Mouse (Mus musculus) midbrain, postnatal 0 days (tissue): ENCODE data around the gene Dhx8. TPM values are rescaled to one million over a fixed set of nuclear protein-coding genes. Genes with fewer than 3 reads are reported as not detected.

Experiments
- ATAC-seq: fragments of 200-750 bp; cut with Nextera tagmentation; 2 replicates; pipeline ENCODE4 v1.8.0; 2017; ENCODE audit warnings: moderate number of reproducible peaks, mild to moderate bottlenecking, moderate TSS enrichment, moderate library complexity; ENCODE audit not compliant: low FRiP score
- DNase-seq: peaks from one replicate; pipeline ENCODE4 v3.0.0-alpha.2; 2015; ENCODE audit warnings: low spot score
- H3K27ac ChIP-seq: fragments of 300-500 bp; sonication (generic); 2 replicates; pipeline ENCODE4 v1.5.1; 2014; ENCODE audit warnings: low read depth, mild to moderate bottlenecking, low read length, mixed read lengths
- H3K27me3 ChIP-seq: fragments of 300-500 bp; sonication (generic); 2 replicates; pipeline ENCODE4 v1.6.1; 2014; ENCODE audit warnings: low read length, control low read depth, mixed read lengths; ENCODE audit not compliant: insufficient read depth
- H3K36me3 ChIP-seq: fragments of 300-500 bp; sonication (generic); 2 replicates; pipeline ENCODE4 v1.6.1; 2014; ENCODE audit warnings: low read length, control low read depth, mixed read lengths; ENCODE audit not compliant: insufficient read depth
- H3K4me1 ChIP-seq: fragments of 300-500 bp; sonication (generic); 2 replicates; pipeline ENCODE4 v1.6.1; 2014; ENCODE audit warnings: mild to moderate bottlenecking, control low read depth, antibody characterized with exemption, low read length, mixed read lengths; ENCODE audit not compliant: insufficient read depth
- H3K4me2 ChIP-seq: fragments of 300-500 bp; sonication (generic); 2 replicates; pipeline ENCODE4 v1.6.1; 2014; ENCODE audit warnings: low read depth, mild to moderate bottlenecking, low read length, mixed read lengths; ENCODE audit not compliant: poor library complexity, severe bottlenecking
- H3K4me3 ChIP-seq: fragments of 300-500 bp; sonication (generic); 2 replicates; pipeline ENCODE4 v1.5.1; 2014; ENCODE audit warnings: low read depth, mild to moderate bottlenecking, low read length, moderate library complexity
- H3K9ac ChIP-seq: fragments of 300-500 bp; sonication (generic); replicated peaks from 2 replicates; pipeline ENCODE4 v1.6.1; 2014; ENCODE audit warnings: mild to moderate bottlenecking, low read length, moderate library complexity, mixed read lengths; ENCODE audit not compliant: poor library complexity, severe bottlenecking
- H3K9me3 ChIP-seq: fragments of 300-500 bp; sonication (generic); 2 replicates; pipeline ENCODE4 v1.6.1; 2016; ENCODE audit warnings: low read length, control low read depth
- CTCF ChIP-seq: IDR thresholded peaks from 2 replicates; pipeline ENCODE4 v1.5.1; 2016; ENCODE audit warnings: antibody characterized with exemption, mild to moderate bottlenecking
- WGBS: fragments of 180-500 bp; shearing (Covaris S2); extraction: QIAGEN DNeasy Blood & Tissue Kit; methylation state at CpG from one replicate; pipeline ENCODE4 v1.1.7; 2014; 5-methylcytosine and 5-hydroxymethylcytosine counted together
- polyA plus RNA-seq: library from polyadenylated mRNA; unstranded; fragments of >200 nt; fragmentation: Nextera tagmentation; extraction: Ambion mirVana; gene quantifications from 2 replicates; pipeline ENCODE4 v1.2.1, GENCODE M21; 2015
- total RNA-seq: library from RNA; depleted of rRNA; stranded (reverse); fragments of >200 nt; gene quantifications from 2 replicates; pipeline ENCODE4 v1.2.3, GENCODE M21; 2014

Gene Dhx8
- total and polyA plus RNA-seq, 2 experiments from 2014 or later = 25.7 to 30.6 TPM

DNA sequence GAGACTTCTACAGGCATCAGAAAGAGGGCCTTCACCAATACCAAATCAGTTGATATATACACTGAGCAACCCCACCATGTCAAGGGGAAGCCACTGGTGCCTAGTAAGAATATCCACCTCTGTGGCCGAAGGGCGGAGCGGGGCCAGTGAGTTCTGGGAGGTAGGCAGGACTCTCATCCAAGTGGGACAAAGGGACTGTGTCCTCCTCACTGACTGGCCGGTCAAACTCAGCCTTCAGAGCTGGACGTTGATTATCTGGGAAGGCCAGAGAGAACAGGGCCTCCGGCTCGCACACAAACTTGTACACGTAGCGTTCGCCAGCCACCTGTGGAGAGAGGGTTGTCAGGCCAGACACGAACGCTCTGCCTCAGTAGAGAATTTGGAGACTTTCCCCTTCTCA, 37.5 kb downstream of the Dhx8 start:
- Histone ChIP-seq H3K4me2 (no peak overlapping the region), H3K27me3 (peaks cover 12% of the 10 kb centered on the region; the same call in 1 of the 2 replicates), H3K9ac (no peak overlapping the region), H3K9me3 (no peaks in the 10 kb centered on the region), H3K4me1 (0 out of 2 replicates have a peak, but pooled peaks cover 4% of the 10 kb centered on the region), H3K4me3 (no peak overlapping the region), H3K27ac (no peak overlapping the region), H3K36me3 (peaks cover 31% of the 10 kb centered on the region)
- TF ChIP-seq CTCF = no peak
- DNase-seq (no peak), ATAC-seq (no peak)
- 92% methylated on average over 12 of the region's 12 CpGs for WGBS

DNA sequence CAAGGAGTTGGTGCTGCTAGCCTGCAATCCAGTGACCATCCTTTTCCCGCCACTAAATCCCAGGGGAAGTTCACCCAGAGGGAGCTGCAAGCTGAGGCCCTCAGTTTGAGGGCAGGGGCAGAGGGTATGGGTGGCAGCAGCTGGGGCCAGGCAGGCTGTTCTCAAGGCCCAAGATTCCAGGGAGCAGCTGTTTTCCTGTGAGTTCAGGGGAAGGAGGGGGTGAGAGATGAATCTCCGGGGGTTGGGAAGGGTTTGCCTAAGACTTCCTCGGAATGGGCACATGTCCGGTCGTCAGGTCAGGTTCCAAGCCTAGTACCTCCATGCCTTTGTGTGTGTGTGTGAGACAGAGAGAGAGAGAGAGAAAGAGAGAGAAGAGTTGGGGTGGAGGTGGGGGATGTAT, 39.3 kb downstream of the Dhx8 start:
- Histone ChIP-seq H3K4me2 (peak overlapping the region; percentile 62), H3K9ac (no peak overlapping the region), H3K4me3 (peak overlapping the region; percentile 33; the same call in 1 of the 2 replicates), H3K27ac (no peak overlapping the region), H3K36me3 (peaks cover 16% of the 10 kb centered on the region), H3K4me1 (0 out of 2 replicates have a peak, but pooled peaks cover 4% of the 10 kb centered on the region), H3K9me3 (no peaks in the 10 kb centered on the region), H3K27me3 (peaks cover 16% of the 10 kb centered on the region; the same call in 1 of the 2 replicates)
- no peak for DNase-seq
- TF ChIP-seq CTCF = no peak
- ATAC-seq = no peak
- WGBS = 5% methylated on average over 5 of the region's 5 CpGs

DNA sequence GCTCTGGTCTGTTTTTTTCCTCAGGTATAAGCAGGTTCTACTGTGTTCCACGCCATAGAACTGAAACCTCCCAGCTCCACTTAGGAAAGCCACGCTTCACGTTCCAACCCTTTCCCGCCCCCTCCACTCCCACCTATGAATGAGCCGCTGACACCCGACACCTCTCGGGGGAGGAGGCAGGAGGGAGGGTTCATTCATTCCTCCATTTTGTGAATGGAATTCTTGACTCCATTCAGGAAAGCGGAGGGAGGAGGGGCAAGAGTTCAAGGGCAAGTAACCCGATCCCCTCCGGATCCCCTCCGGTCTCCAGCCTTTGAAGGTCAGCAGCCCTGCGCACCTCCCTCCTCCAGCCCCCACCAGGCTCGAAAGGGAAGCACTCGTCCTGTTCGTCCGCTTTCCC, 39.7 kb downstream of the Dhx8 start:
- Histone ChIP-seq H3K4me1 (0 out of 2 replicates have a peak, but pooled peaks cover 4% of the 10 kb centered on the region), H3K36me3 (peaks cover 14% of the 10 kb centered on the region), H3K27me3 (peaks cover 16% of the 10 kb centered on the region; the same call in 1 of the 2 replicates), H3K9ac (peak overlapping the region; percentile 34), H3K4me3 (peak overlapping the region; percentile 33), H3K4me2 (peak overlapping the region; percentile 62), H3K9me3 (no peaks in the 10 kb centered on the region), H3K27ac (no peak overlapping the region)
- WGBS = under 1% methylated on average over 16 of the region's 16 CpGs
- ATAC-seq (no peak), DNase-seq (peak; percentile 69)
- TF ChIP-seq CTCF = no peak

DNA sequence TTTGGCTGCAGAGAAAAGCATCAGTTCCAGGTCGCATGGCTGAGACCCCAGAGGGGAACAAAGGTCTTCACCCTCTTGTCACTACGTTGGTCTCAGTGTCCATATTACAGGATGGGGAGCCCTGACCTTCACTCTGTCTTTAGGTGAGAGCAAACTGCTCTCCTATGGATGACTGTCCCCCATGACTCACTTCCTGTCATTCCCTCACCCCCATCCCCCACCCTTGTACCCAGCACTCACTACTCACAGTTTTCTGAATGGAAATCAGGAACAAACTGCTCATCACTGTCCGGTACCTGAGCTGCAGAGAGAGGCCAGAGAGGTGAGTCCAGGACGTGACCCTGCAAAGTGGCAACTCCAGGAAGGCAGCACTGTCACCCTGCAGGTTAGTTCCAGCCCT, 44.1 kb downstream of the Dhx8 start:
- no peak for ATAC-seq
- no peak for DNase-seq
- no peak overlapping the region for H3K9ac ChIP-seq
- H3K27me3 ChIP-seq = peaks cover 20% of the 10 kb centered on the region; the same call in 1 of the 2 replicates
- H3K9me3 ChIP-seq = no peaks in the 10 kb centered on the region
- H3K4me1 ChIP-seq = 0 out of 2 replicates have a peak, but pooled peaks cover 4% of the 10 kb centered on the region
- no peak overlapping the region for H3K4me3 ChIP-seq
- no peak for TF ChIP-seq CTCF
- no peaks in the 10 kb centered on the region for H3K36me3 ChIP-seq
- no peak overlapping the region for H3K4me2 ChIP-seq
- 75% methylated on average over 4 of the region's 4 CpGs for WGBS
- no peak overlapping the region for H3K27ac ChIP-seq

DNA sequence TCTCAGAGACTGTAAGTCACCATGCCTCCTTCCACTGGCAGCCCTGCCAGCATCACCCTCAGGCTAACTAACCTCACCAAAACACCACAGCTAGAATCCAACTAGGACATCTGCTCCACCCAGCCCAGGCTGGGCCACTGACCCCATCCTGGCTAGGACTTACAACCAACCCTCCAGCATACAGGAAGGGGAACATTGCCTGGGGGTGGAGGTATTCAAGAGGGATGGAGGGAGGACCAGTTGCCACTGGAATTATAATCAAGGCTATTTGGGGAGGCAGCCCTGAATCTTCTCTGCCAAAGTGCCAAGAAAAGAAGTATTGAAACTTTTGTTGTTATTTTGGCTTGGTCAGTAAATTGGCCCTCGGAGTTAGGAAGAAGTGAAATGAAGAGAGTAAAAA, 50.4 kb downstream of the Dhx8 start:
- Histone ChIP-seq H3K27ac (no peak overlapping the region), H3K4me3 (no peak overlapping the region)
- WGBS = 77% methylated on average over 1 of the region's 1 CpGs

DNA sequence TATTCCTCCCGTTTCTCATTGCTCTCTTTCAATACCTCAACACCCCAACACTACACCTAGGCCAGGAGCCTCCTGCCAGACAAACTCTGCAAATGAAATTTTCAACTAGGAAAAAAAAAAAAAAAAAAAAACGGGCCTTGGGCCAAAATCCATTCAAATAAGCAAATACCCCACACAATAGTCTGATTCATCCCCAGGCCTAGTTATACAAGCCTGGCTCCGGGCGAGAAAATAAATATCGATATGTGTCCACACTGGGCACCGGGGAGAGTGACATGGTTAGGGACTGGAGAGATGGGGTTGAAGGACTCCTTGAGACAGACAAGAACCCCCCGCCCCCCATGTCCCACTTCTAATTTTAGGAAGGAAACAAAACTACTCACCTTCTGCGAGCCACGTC, 50.9 kb downstream of the Dhx8 start:
- peak; percentile 8 for DNase-seq
- H3K4me2 ChIP-seq = peak overlapping the region; percentile 98
- 0 out of 2 replicates have a peak overlapping the region, but pooled peaks have one; percentile 39 for H3K27ac ChIP-seq
- 0 out of 2 replicates have a peak, but pooled peaks cover 7% of the 10 kb centered on the region for H3K4me1 ChIP-seq
- no peaks in the 10 kb centered on the region for H3K36me3 ChIP-seq
- 18% methylated on average over 9 of the region's 9 CpGs for WGBS
- peaks cover 43% of the 10 kb centered on the region for H3K27me3 ChIP-seq
- TF ChIP-seq CTCF = no peak
- peak overlapping the region; percentile 57; the same call in 1 of the 2 replicates for H3K4me3 ChIP-seq
- H3K9ac ChIP-seq = 0 out of 2 replicates have a peak overlapping the region, but pooled peaks have one; percentile 61
- H3K9me3 ChIP-seq = no peaks in the 10 kb centered on the region
- no peak for ATAC-seq

More for the DNA sequence above, 50.4 kb downstream of the Dhx8 start:
- ATAC-seq = no peak
- peak; percentile 50 for DNase-seq
- no peak for TF ChIP-seq CTCF
- 0 out of 2 replicates have a peak, but pooled peaks cover 7% of the 10 kb centered on the region for H3K4me1 ChIP-seq
- no peaks in the 10 kb centered on the region for H3K36me3 ChIP-seq
- peaks cover 43% of the 10 kb centered on the region for H3K27me3 ChIP-seq
- no peak overlapping the region for H3K9ac ChIP-seq
- H3K4me2 ChIP-seq = no peak overlapping the region
- H3K9me3 ChIP-seq = no peaks in the 10 kb centered on the region
